In genomic region chr14:55491291-55491833, GRCm38 (mm10) we compare ENCODE assay signal across 8 mouse cellular contexts. TPM values are rescaled to one million over a fixed set of nuclear protein-coding genes. Genes with fewer than 3 reads are reported as not detected.
DNase-seq lines count a peak whose midpoint lies in the region; ATAC-seq and TF ChIP-seq lines count a peak whose summit lies in the region.

No protein-coding gene starts in this region.

- ATAC-seq in intestine, postnatal 0 days: peak; percentile 63
- peak; percentile 72 for ATAC-seq in midbrain, embryonic 16.5 days
- peak; percentile 83 for ATAC-seq in stomach, embryonic 16.5 days (ENCODE audit: insufficient read depth, low FRiP score)

- peak overlapping the region; percentile 39; the same call in 1 of the 2 replicates for H3K9ac ChIP-seq in CH12.LX (ENCODE audit: insufficient read depth, low read depth)
- H3K9ac ChIP-seq in intestine, postnatal 0 days (ENCODE audit: low read depth, low read length): no peak overlapping the region
- H3K9ac ChIP-seq in liver, adult 2 months (ENCODE audit: low read depth, low read length): peak overlapping the region; percentile 60
- H3K9ac ChIP-seq in midbrain, embryonic 16.5 days (ENCODE audit: low read depth, low read length): peak overlapping the region; percentile 90
- peak overlapping the region; percentile 73 for H3K9ac ChIP-seq in stomach, embryonic 16.5 days (ENCODE audit: low read length)

- no peaks in the 10 kb centered on the region for H3K9me3 ChIP-seq in CH12.LX (replicated peaks; ENCODE audit: low read length)
- H3K9me3 ChIP-seq in intestine, postnatal 0 days (ENCODE audit: control insufficient read depth): no peaks in the 10 kb centered on the region
- H3K9me3 ChIP-seq in midbrain, embryonic 16.5 days (replicated peaks; ENCODE audit: control insufficient read depth, low read length, poor library complexity, severe bottlenecking): no peaks in the 10 kb centered on the region
- H3K9me3 ChIP-seq in stomach, embryonic 16.5 days (replicated peaks; ENCODE audit: control insufficient read depth, low read length): no peaks in the 10 kb centered on the region

- WGBS in intestine, postnatal 0 days: under 1% methylated on average over 29 of the region's 30 CpGs
- 2% methylated on average over 29 of the region's 30 CpGs for WGBS in liver, adult 2 months
- under 1% methylated on average over 19 of the region's 30 CpGs for WGBS in midbrain, embryonic 16.5 days
- under 1% methylated on average over 30 of the region's 30 CpGs for WGBS in stomach, embryonic 16.5 days

- H3K79me2 ChIP-seq in CH12.LX (replicated peaks; ENCODE audit: control insufficient read depth, extremely low read depth, insufficient read depth, poor library complexity, severe bottlenecking): no peaks in the 10 kb centered on the region
- H3K79me2 ChIP-seq in liver, adult 2 months (ENCODE audit: control insufficient read depth, insufficient read depth, low read length): no peaks in the 10 kb centered on the region

- no peak overlapping the region; the same call in 1 of the 2 replicates for H3K27ac ChIP-seq in CH12.LX (ENCODE audit: insufficient read depth, low read depth)
- H3K27ac ChIP-seq in intestine, postnatal 0 days (ENCODE audit: low read depth, low read length): no peak overlapping the region
- H3K27ac ChIP-seq in liver, adult 2 months (replicated peaks; ENCODE audit: insufficient read depth, low read depth, low read length): no peak overlapping the region
- H3K27ac ChIP-seq in midbrain, embryonic 16.5 days (ENCODE audit: low read length): peak overlapping the region; percentile 95
- H3K27ac ChIP-seq in stomach, embryonic 16.5 days (ENCODE audit: low read length): peak overlapping the region; percentile 35; the same call in 1 of the 2 replicates

- no peaks in the 10 kb centered on the region for H3K27me3 ChIP-seq in CH12.LX (replicated peaks)
- H3K27me3 ChIP-seq in intestine, postnatal 0 days (replicated peaks; ENCODE audit: control insufficient read depth, insufficient read depth, low read length): no peaks in the 10 kb centered on the region
- H3K27me3 ChIP-seq in liver, adult 2 months (ENCODE audit: control insufficient read depth, insufficient read depth, low read length): no peaks in the 10 kb centered on the region; the same call in 1 of the 2 replicates
- no peaks in the 10 kb centered on the region for H3K27me3 ChIP-seq in midbrain, embryonic 16.5 days (ENCODE audit: control insufficient read depth, insufficient read depth, low read depth, low read length)
- no peaks in the 10 kb centered on the region for H3K27me3 ChIP-seq in stomach, embryonic 16.5 days (ENCODE audit: control insufficient read depth, insufficient read depth, low read length)

- peaks cover 30 to 64% of the 10 kb centered on the region in 2 experiments for H3K4me1 ChIP-seq in CH12.LX (ENCODE audit: control insufficient read depth in 1 of 2, insufficient read depth in 2 of 2)
- H3K4me1 ChIP-seq in intestine, postnatal 0 days (replicated peaks; ENCODE audit: control insufficient read depth, insufficient read depth, low read length): no peaks in the 10 kb centered on the region
- H3K4me1 ChIP-seq in liver, adult 2 months (ENCODE audit: control insufficient read depth, insufficient read depth, low read length): no peaks in the 10 kb centered on the region; the same call in 1 of the 2 replicates
- peaks cover 16% of the 10 kb centered on the region for H3K4me1 ChIP-seq in midbrain, embryonic 16.5 days (ENCODE audit: control insufficient read depth, insufficient read depth, low read length)
- H3K4me1 ChIP-seq in stomach, embryonic 16.5 days (ENCODE audit: control insufficient read depth, insufficient read depth, low read length): no peaks in the 10 kb centered on the region; the same call in 1 of the 2 replicates

- 0 out of 2 replicates have a peak, but pooled peaks have one; percentile 23 for TF ChIP-seq EP300 in CH12.LX (IDR thresholded peaks at IDR 0.05; ENCODE audit: low read length)

- H3K36me3 ChIP-seq in CH12.LX (replicated peaks in 1 of 2; ENCODE audit: control insufficient read depth in 1 of 2, insufficient read depth in 1 of 2, low read length in 1 of 2): peaks cover 0 to 54% of the 10 kb centered on the region in 2 experiments
- peaks cover 20% of the 10 kb centered on the region for H3K36me3 ChIP-seq in intestine, postnatal 0 days (ENCODE audit: control insufficient read depth, insufficient read depth)
- peaks cover 15% of the 10 kb centered on the region for H3K36me3 ChIP-seq in liver, adult 2 months (ENCODE audit: control insufficient read depth, insufficient read depth, low read length)
- peaks cover 12% of the 10 kb centered on the region; the same call in 1 of the 2 replicates for H3K36me3 ChIP-seq in midbrain, embryonic 16.5 days (ENCODE audit: control insufficient read depth, insufficient read depth, low read length)
- 0 out of 2 replicates have a peak, but pooled peaks cover 5% of the 10 kb centered on the region for H3K36me3 ChIP-seq in stomach, embryonic 16.5 days (ENCODE audit: control insufficient read depth, insufficient read depth, low read length)

- no peak for TF ChIP-seq CTCF in CH12.LX (conservative IDR thresholded peaks at IDR 0.05 in 1 of 2, IDR thresholded peaks at IDR 0.05 in 1 of 2; ENCODE audit: low read depth in 2 of 2, low read length in 2 of 2)
- TF ChIP-seq CTCF in intestine, postnatal 0 days (IDR thresholded peaks at IDR 0.05; ENCODE audit: low read depth): no peak
- no peak for TF ChIP-seq CTCF in liver, adult 2 months (IDR thresholded peaks at IDR 0.05; ENCODE audit: low read depth, low read length)

- H3K4me2 ChIP-seq in CH12.LX (ENCODE audit: insufficient read depth, low read depth, poor library complexity, severe bottlenecking): peak overlapping the region; percentile 67
- H3K4me2 ChIP-seq in intestine, postnatal 0 days (replicated peaks; ENCODE audit: low read depth): peak overlapping the region; percentile 99
- H3K4me2 ChIP-seq in midbrain, embryonic 16.5 days (ENCODE audit: low read length): peak overlapping the region; percentile 73
- H3K4me2 ChIP-seq in stomach, embryonic 16.5 days (ENCODE audit: low read depth, low read length): peak overlapping the region; percentile 97

- no peak for TF ChIP-seq RAD21 in CH12.LX (IDR thresholded peaks at IDR 0.05; ENCODE audit: low read depth, low read length)

- peak overlapping the region; percentile 69 to 74 (median 73) for H3K4me3 ChIP-seq in CH12.LX (replicated peaks in 1 of 3; ENCODE audit: low read depth in 2 of 3, low read length in 2 of 3, poor library complexity in 1 of 3)
- H3K4me3 ChIP-seq in intestine, postnatal 0 days (ENCODE audit: low read depth, low read length): peak overlapping the region; percentile 65
- H3K4me3 ChIP-seq in liver, adult 2 months (ENCODE audit: insufficient read depth, low read depth, low read length): peak overlapping the region; percentile 46
- H3K4me3 ChIP-seq in midbrain, embryonic 16.5 days (ENCODE audit: low read depth, low read length): peak overlapping the region; percentile 77
- peak overlapping the region; percentile 71 for H3K4me3 ChIP-seq in stomach, embryonic 16.5 days (replicated peaks; ENCODE audit: low read length)

- in situ Hi-C loops in CH12.LX (cut with MboI; ENCODE audit: low pct_ligation_motif_present, low pct_unique_long_range_greater_than_20kb, low sequenced_read_pairs): no loop called here

- peak; percentile 67 for DNase-seq in CH12.LX (ENCODE audit: extremely low read depth)
- peak; percentile 79 for DNase-seq in adrenal gland, postnatal 14 days
- DNase-seq in embryo, embryonic 9.5 days (ENCODE audit: extremely low spot score): peak; percentile 87
- peak; percentile 73 to 76 for DNase-seq in heart, adult 18-20 months
- no peak for DNase-seq in liver, adult 2 months (ENCODE audit: extremely low read depth, low read depth, low spot score)

- peak; percentile 57 for TF ChIP-seq POLR2A in CH12.LX (IDR thresholded peaks at IDR 0.05; ENCODE audit: low read depth, low read length)
- TF ChIP-seq POLR2A in liver, adult 2 months (IDR thresholded peaks at IDR 0.05; ENCODE audit: extremely low read depth, insufficient read depth, low read length): no peak

- dilution Hi-C loops in CH12.LX (cut with MboI; ENCODE audit: extremely low pct_ligation_motif_present, extremely low pct_unique_long_range_greater_than_20kb, low sequenced_read_pairs): no loop called here

RNA-seq across cellular contexts. Expression of gene Carmil3, which starts 0.9 kb away (rescaled TPM):
- total RNA-seq in CH12.LX (2012; rRNA removed) (1.3 and 2.3 TPM in 2 replicates), CH12.LX (2014; rRNA removed) (1.00 and 1.9 TPM in 2 replicates)
- 5.2 and 6.0 TPM in 2 replicates for polyA plus RNA-seq in CH12.LX (2012; ENCODE audit: insufficient read length, low read depth)
- 6.9 TPM in 2 replicates for total RNA-seq in adrenal gland, postnatal 14 days (2021)
- total RNA-seq in heart, adult 18-20 months (2021): 1 to 10 TPM; 2.5 to 3.4 TPM
- polyA plus RNA-seq in intestine, postnatal 0 days (2015; fragmentation: Nextera tagmentation; extraction: Ambion mirVana): 0.52 and 0.61 TPM in 2 replicates
- 0.09 and 0.13 TPM in 2 replicates for total RNA-seq in liver, adult 2 months (2014; rRNA removed)
- 0.29 and 0.36 TPM in 2 replicates for polyA plus RNA-seq in liver, adult 2 months (2012; rRNA removed)
- 34.5 and 37.7 TPM in 2 replicates for polyA plus RNA-seq in midbrain, embryonic 16.5 days (2015; fragmentation: Nextera tagmentation; extraction: Ambion mirVana)
- 1.8 and 1.9 TPM in 2 replicates for polyA plus RNA-seq in stomach, embryonic 16.5 days (2015; fragmentation: Nextera tagmentation; extraction: Ambion mirVana)

RNA-seq across cellular contexts. Expression of gene Dhrs4, which starts 12.8 kb away (rescaled TPM):
- 37.3 and 40.3 TPM in 2 replicates for total RNA-seq in CH12.LX (2012; rRNA removed)
- 24.7 and 27.9 TPM in 2 replicates for total RNA-seq in CH12.LX (2014; rRNA removed)
- 60.2 and 77.6 TPM in 2 replicates for polyA plus RNA-seq in CH12.LX (2012; ENCODE audit: insufficient read length, low read depth)
- 130 and 149 TPM in 2 replicates for total RNA-seq in adrenal gland, postnatal 14 days (2021)
- 100 to 1,000 TPM; 127 to 134 TPM for total RNA-seq in heart, adult 18-20 months (2021)
- polyA plus RNA-seq in intestine, postnatal 0 days (2015; fragmentation: Nextera tagmentation; extraction: Ambion mirVana): 130 and 133 TPM in 2 replicates
- total RNA-seq in liver, adult 2 months (2014; rRNA removed): 103 and 111 TPM in 2 replicates
- polyA plus RNA-seq in liver, adult 2 months (2012; rRNA removed): 120 and 146 TPM in 2 replicates
- 21.4 and 22.2 TPM in 2 replicates for polyA plus RNA-seq in midbrain, embryonic 16.5 days (2015; fragmentation: Nextera tagmentation; extraction: Ambion mirVana)
- 108 and 109 TPM in 2 replicates for polyA plus RNA-seq in stomach, embryonic 16.5 days (2015; fragmentation: Nextera tagmentation; extraction: Ambion mirVana)

RNA-seq across cellular contexts. Expression of gene Cpne6, which starts 18.9 kb away (rescaled TPM):
- total RNA-seq in CH12.LX (2012; rRNA removed) (not detected in 2 replicates), CH12.LX (2014; rRNA removed) (not detected in 2 replicates)
- not detected in 2 replicates for polyA plus RNA-seq in CH12.LX (2012; ENCODE audit: insufficient read length, low read depth)
- total RNA-seq in adrenal gland, postnatal 14 days (2021): 0.45 TPM in 1 of 2 replicates, not detected in the other
- not detected for total RNA-seq in heart, adult 18-20 months (2021)
- 0.24 and 0.39 TPM in 2 replicates for polyA plus RNA-seq in intestine, postnatal 0 days (2015; fragmentation: Nextera tagmentation; extraction: Ambion mirVana)
- total RNA-seq in liver, adult 2 months (2014; rRNA removed): not detected in 2 replicates
- not detected in 2 replicates for polyA plus RNA-seq in liver, adult 2 months (2012; rRNA removed)
- polyA plus RNA-seq in midbrain, embryonic 16.5 days (2015; fragmentation: Nextera tagmentation; extraction: Ambion mirVana): 2.2 and 3.4 TPM in 2 replicates
- polyA plus RNA-seq in stomach, embryonic 16.5 days (2015; fragmentation: Nextera tagmentation; extraction: Ambion mirVana): 0.25 and 0.31 TPM in 2 replicates

RNA-seq across cellular contexts. Expression of gene Nrl, which starts 33.4 kb away (rescaled TPM):
- total RNA-seq in CH12.LX (2012; rRNA removed) (0.13 and 0.29 TPM in 2 replicates), CH12.LX (2014; rRNA removed) (0.14 and 0.86 TPM in 2 replicates)
- 0.20 TPM in 1 of 2 replicates, not detected in the other for polyA plus RNA-seq in CH12.LX (2012; ENCODE audit: insufficient read length, low read depth)
- not detected in 2 replicates for total RNA-seq in adrenal gland, postnatal 14 days (2021)
- not detected for total RNA-seq in heart, adult 18-20 months (2021)
- polyA plus RNA-seq in intestine, postnatal 0 days (2015; fragmentation: Nextera tagmentation; extraction: Ambion mirVana): not detected in 2 replicates
- total RNA-seq in liver, adult 2 months (2014; rRNA removed): not detected in 2 replicates
- polyA plus RNA-seq in liver, adult 2 months (2012; rRNA removed): not detected in 2 replicates
- polyA plus RNA-seq in midbrain, embryonic 16.5 days (2015; fragmentation: Nextera tagmentation; extraction: Ambion mirVana): 0.08 and 0.19 TPM in 2 replicates
- polyA plus RNA-seq in stomach, embryonic 16.5 days (2015; fragmentation: Nextera tagmentation; extraction: Ambion mirVana): not detected in 2 replicates

RNA-seq across cellular contexts. Expression of gene Pck2, which starts 48.7 kb away (rescaled TPM):
- total RNA-seq in CH12.LX (2012; rRNA removed): 105 and 286 TPM in 2 replicates
- 113 and 120 TPM in 2 replicates for total RNA-seq in CH12.LX (2014; rRNA removed)
- polyA plus RNA-seq in CH12.LX (2012; ENCODE audit: insufficient read length, low read depth): 144 and 149 TPM in 2 replicates
- 35.1 and 42.8 TPM in 2 replicates for total RNA-seq in adrenal gland, postnatal 14 days (2021)
- total RNA-seq in heart, adult 18-20 months (2021): 1 to 10 TPM; 8.3 to 9.4 TPM
- polyA plus RNA-seq in intestine, postnatal 0 days (2015; fragmentation: Nextera tagmentation; extraction: Ambion mirVana): 16.7 and 17.6 TPM in 2 replicates
- total RNA-seq in liver, adult 2 months (2014; rRNA removed): 1.2 and 3.2 TPM in 2 replicates
- 2.4 and 7.3 TPM in 2 replicates for polyA plus RNA-seq in liver, adult 2 months (2012; rRNA removed)
- polyA plus RNA-seq in midbrain, embryonic 16.5 days (2015; fragmentation: Nextera tagmentation; extraction: Ambion mirVana): 29.5 and 30.6 TPM in 2 replicates
- 50.1 and 54.5 TPM in 2 replicates for polyA plus RNA-seq in stomach, embryonic 16.5 days (2015; fragmentation: Nextera tagmentation; extraction: Ambion mirVana)

Comparison
In these comparisons a context has a peak if more than half of its experiments do, and no peak if none do; other contexts are left out.
1. H3K27ac ChIP-seq: peak in midbrain, embryonic 16.5 days (single experiment) and stomach, embryonic 16.5 days (single experiment); none in CH12.LX (single experiment), intestine, postnatal 0 days (single experiment) and liver, adult 2 months (single experiment).
2. Peak in every context shown above with its lines, with median percentiles within 50 percentile points of each other: H3K4me2 ChIP-seq, H3K4me3 ChIP-seq and ATAC-seq.